Mouse (Mus musculus) lung, postnatal 36 days (tissue): Measurements from ENCODE around the gene Golph3.
"Not testable (repeated sequence)": the region's sequence is repeated elsewhere in the genome, so short reads cannot be mapped to it uniquely, and the experiment has no call there.

ENCODE experiments used
- DNase-seq: peaks from one replicate; pipeline ENCODE4 v3.0.0; 2022; ENCODE audit warnings: mixed read lengths

Gene Golph3

DNA sequence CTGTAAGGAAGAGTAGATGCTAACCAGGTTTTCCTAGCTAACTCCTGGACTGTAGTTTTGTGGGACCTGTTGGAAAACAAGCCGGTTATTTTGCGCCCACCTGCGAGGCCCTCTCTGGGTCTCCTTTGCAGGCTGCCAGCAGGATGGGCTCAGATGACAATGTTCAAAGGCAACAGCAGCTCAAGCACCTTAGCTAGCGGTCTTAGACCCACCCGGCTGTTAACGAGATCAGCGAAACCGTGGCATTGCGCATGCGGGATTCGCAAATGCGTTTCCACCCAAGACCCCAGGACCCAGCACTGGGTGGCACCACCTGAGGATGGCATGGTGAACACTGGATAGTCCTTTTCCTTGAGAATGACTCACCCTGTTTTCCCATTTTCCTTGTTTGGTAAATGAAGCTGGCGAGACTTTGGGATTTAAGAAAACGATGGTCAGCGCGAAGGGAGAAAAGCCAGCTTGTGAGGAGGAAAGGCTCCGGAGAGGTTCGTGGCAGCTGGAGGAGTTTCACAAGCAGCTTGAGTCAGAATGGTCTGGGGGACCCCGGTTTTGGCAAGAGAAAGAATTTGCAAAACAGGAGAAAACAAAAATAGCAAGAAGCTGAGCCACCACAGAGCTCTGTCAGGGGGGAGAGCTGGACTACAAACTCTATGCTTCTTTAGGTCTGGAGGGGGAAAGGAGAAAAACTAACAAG, 39.4 kb downstream of the Golph3 start:
- peak; percentile 33 for DNase-seq

DNA sequence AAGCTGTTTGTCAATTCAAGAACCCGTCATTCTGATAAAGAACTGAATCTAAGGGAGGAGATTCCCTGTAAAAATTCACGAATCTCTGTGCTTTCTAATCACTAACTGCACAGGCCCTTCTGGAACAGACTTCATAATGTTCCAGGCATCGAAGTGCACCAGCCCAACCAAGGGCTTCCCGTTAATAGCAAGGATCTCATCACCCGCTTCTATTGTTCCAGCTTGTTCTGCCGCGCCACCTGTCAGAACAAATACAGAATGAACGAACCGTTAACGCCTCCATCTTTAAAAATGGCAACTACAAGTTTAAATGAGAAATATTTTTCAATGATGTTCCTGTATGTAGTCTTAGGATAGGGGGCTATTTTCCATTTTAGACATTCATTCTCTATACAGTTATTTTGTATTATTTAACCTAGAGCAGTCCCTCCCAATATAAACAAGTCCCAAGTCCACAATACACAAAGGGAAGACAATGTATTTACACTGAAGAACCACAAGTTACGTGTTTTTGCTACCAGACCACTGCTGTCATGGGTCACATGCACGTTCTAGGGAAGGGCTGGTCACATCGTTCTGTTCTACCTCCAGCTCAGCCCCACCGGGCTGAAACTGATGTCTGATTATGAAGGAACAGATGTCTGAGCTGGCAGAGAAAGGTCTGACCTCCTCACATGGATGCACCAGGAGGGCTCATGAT, 40.9 kb downstream of the Golph3 start:
- no peak for DNase-seq

DNA sequence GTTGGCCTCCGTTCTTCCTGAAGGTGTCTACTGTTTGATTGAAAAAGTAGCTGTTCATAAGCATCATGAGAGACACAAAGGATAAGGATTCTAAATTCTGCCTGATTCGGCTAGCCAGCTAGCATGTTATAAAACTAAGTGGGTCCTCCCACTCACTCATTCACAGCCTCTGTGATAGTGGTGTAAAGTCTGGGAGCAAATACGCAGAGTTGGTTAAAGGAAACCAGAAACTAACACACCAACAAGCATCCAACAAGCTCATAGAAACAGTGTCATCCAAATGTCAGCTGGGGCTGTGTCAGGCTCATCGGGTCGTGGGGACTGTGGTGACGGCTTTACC, 41.4 kb downstream of the Golph3 start:
- no peak for DNase-seq

DNA sequence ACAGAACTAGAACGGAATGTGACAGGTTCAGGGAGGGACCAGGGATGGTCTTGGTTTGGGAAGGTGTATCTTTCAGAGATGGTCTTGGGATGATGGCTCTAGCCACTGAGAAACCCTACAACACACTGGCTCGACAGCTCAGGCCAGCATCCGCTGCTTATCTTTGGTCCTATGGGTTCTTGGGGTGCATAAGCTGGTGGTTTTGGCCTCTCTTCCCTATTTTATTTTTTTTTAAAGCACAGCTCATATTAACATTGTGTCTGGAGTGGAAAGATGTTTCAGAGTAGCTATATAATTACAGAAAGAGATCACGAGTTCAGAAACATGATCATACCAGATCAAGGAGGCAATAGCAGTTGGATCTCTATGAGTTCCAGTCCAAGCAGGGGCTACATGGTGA, 42.8 kb downstream of the Golph3 start:
- DNase-seq: no peak

DNA sequence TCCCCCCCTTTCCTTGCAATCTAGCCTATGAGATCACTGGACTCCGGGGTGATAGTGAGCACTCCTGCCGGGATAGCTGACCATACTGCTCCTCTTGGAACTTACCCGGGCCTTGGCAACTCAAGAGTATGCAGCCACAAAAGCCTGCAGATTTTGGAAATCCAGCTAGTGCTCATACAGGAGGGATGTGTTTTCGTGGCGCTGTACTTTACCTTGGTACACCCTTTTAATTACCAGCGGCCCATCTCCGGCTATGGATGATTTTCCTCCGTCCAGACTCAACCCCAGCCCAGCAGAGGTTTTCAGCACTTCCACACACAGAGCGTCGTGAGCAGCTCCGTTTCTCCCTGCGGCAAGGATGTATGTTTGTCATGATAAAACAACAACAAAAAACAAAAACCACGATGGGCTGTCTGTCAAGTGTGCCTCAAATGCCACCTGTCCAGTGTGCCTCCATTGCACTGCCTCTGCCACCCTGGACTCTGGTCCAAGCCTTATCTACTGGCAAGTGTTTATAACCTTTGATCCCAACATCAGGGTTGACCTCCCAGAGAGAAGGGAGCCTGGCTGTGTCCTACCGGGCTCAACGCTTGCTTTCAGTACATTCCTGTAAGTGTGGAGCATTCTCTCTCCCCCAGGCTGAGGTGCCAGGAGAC, 44.3 kb downstream of the Golph3 start:
- DNase-seq: no peak

DNA sequence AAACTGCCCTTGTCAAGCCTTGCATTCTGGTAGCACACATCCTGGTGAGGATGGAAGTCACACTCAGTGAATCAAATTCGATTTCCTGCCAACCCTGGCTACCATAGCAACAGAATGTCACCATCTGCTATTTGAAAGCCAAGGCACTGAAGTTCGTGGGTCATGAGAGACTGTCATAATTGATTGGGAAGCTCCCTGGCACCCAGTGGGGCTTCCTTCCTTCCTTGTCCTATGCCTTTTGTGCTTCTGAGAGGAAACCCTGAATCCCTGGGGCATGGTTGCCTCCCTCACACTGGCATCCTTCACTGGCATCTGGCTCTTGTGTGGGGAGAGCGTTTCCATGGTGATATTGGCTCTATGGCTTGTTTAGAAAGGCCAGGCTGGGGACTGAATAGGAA, 44.8 kb downstream of the Golph3 start:
- DNase-seq: no peak

DNA sequence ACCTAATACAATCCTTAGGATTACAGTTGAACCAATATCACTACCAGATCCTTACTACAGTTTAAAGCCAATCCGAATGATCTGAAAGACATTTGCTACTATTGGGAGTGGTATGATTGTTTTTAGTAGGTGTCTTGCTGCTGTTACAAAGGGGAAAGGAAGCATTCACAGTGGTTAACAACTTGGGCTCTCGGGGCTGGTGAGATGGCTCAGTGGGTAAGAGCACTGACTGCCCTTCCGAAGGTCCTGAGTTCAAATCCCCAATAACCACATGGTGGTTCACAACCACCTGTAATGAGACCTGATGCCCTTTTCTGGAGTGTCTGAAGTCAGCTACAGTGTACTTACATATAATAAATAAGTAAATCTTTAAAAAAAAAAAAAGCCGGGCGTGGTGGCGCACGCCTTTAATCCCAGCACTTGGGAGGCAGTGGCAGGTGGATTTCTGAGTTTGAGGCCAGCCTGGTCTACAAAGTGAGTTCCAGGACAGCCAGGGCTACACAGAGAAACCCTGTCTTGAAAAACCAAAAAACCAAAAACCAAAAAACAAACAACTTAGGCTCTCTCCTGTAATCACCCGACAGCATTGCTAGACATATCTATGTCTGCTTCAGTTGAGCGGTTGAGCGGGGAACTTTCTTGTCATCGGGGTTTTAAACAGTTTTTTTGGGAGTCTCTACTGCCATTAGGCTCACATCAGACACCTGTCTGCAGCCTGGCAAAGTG, 45.5 kb downstream of the Golph3 start:
- not testable (repeated sequence) for DNase-seq

DNA sequence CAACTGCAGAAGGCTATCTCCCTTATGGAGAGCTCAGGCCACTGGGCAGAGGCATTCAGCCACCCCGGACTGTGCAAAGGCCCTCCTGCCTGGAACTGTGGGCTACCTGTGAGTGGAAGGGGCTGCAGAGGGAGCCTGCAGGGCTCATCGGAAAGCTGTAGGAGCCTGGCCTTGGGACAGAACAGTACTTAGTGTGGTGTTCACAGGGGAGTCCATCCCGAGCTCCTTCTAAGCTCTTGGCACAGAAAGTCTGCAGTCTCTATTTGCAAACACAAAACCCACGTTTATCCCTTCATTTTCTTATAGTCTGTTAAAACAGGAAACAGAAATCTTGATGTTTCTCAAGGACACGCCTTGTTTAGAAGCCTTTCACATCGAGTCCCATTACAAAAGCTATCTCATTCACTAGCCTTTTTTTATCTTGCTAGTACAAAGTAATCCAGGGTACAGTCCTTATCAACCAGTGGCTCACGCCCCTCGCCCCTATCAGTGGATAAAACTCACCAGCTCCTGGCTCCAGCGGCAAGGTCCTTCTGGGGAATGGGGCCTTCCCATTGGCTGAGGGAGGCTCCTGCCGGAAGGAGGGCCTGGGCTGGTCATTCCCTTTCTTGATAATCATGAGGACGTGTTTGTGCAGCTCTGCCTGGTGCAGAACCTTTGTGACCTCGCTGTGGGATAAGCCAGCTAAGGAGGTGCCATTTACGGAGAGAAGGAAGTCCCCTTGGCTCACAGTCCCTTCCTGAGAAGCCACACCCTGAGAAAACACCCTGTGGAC, 46.2 kb downstream of the Golph3 start:
- DNase-seq: peak; percentile 50

DNA sequence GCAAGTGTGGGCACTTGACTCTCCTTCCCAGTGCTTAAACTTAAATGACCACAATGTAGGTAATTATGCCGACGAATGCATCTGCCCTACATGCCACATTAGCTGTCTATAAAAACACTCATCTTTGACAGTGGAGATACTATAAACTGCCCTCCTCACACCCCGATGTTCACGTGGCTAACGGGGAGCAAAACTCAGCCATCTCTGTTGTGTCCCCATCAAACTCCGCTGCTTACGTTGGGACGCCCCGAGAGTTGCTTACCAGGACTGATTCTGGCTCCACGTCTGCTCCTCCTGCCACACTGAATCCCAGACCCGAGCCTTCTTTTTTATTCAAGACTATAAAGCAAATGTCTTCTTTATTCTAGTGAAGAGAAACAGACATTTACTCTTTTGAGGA, 47.1 kb downstream of the Golph3 start:
- DNase-seq: no peak

DNA sequence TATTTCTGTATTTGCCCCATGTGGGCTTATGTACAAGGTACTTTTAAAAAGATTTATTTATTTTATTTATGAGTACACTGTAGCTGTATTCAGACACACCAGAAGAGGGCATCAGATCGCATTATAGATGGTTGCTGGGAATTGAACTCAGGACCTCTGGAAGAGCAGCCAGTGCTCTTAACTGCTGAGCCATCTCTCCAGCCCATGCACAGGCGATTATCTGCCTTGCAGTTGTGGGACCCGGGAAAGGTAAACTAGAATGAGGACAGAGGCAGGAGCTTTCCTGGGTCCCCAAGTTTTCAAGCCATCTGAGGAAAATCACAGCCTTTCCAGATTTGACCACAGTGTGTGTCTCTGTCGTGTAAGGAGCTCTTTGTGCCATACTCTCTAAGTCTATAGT, 47.6 kb downstream of the Golph3 start:
- DNase-seq: no peak

DNA sequence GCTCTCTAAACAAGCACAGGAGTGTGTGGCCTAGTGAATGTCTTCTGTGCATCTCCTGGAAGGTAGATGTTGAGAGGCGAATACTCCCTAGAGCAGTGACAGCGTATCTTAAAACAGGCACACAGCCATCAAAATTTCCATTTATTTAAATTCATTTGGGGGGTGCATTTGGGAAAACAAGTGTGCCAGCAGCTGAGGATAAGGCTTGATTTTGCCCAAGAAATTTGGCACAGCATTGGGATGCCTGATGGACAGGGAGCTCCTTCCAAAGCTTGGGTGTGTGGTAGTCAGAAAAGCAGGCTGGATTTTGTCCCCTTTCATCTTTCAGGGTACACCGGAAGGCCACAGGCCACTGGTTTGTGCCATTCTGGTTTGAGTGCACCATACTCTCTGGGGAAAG, 48.8 kb downstream of the Golph3 start:
- no peak for DNase-seq

DNA sequence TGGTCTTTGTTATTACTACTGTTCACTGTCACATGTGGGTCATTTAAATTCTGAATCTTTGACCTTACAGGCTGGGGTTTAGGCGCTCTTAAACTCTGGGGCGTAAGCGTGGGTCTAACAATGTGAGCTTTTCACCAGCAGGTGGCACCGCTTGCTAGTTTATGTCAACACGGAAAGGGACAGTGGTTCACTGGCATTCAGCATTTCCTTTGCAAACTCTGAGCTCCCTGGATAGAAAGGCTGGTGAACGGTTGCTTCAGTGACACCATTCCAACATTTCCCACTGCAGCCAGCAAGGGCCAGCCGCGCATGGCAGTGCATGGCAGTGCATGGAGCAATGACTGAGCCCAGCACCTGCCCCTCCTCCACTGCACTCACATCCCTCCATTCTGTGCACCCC, 49.9 kb downstream of the Golph3 start:
- DNase-seq: peak; percentile 88

DNA sequence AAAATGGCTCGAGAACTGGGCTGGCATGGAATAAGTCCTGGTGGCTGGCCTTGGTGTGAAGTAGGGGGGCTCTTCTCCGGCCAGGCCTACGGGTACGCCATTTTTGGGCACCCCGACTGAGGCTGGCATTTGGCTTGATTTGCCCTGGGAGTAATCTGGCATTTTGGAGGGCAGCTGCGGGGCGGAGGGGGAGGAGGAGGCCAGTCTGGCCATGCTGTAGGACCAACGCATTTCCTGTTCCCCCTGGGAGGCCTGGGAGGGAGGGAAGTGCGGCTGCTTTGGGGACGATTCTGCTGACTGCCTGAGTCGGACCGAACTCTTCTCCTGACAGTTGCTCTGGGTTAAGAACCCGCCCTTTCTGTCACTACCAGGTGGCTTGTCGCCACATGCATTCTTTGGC, 52.2 kb downstream of the Golph3 start:
- no peak for DNase-seq

DNA sequence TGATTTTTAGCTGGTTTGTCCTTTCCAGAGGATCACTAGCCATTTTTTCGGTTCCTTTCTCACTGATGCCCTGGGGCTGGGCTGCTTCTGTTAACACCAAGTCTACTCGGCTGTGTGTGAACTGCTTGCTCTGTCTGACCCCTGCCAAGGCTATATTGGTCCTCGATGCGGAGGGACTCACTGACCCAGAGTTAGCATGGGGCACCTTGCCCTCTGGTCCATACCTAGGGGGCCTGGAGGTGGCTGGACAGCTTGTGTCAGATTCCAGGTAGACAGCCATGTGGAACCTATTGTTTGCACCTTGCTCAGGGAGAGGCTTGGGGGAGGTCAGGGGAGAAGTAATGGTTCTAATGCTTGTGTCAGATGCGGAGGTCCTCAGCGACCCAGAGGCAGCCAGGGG, 52.7 kb downstream of the Golph3 start:
- no peak for DNase-seq

DNA sequence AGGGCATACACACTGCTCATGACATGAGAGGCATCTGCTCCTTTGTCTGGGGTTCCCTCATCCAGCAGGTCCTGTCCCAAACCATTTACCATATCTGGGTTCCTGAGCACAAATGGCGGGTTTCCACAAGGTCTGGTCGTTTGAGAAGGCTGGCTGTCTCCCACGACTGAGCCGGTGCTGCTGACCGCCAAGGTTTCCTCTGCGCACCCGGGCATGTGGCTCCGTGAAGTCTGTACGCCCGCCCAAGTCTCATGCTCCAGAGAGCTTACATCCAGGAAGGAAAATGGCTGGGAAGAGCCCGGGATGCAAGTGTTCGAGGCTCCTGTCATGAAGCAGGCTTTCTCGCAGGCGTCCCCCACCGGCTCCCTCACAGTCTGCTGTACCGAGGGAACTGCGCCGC, 53.7 kb downstream of the Golph3 start:
- no peak for DNase-seq

DNA sequence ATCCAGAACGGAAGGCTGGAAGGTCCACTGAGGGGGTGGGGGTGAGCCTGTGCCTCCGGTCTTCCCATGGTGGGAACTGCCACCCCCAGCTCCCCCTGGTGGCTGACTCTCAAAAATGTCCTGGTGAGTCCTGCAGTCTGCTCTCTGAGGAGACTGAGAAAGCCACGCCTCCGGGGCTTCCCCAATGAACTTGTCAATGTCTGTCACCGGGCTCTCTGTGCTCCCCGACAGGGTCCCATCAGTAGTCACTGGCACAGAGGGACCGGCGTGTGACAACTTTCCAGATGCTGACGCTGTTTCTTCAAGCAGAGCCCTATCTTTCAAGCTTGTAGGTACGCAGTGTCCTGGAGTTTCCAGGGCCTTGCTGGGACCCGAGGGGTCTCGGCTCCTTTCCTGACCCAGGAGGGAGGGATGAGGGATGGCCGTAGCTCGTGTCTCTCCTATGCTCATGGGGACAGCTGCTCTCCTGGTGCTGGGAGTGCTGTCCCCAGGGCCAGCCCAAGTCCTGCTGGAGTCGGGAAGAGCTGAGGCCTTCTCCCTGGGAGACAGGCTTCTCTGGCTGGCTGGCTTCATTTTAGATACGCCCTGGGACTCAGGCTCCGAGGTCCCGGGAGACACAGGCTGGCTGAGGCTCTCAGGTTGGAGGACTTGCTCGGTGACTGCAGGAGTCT, 54.5 kb downstream of the Golph3 start:
- DNase-seq: peak; percentile 93

DNA sequence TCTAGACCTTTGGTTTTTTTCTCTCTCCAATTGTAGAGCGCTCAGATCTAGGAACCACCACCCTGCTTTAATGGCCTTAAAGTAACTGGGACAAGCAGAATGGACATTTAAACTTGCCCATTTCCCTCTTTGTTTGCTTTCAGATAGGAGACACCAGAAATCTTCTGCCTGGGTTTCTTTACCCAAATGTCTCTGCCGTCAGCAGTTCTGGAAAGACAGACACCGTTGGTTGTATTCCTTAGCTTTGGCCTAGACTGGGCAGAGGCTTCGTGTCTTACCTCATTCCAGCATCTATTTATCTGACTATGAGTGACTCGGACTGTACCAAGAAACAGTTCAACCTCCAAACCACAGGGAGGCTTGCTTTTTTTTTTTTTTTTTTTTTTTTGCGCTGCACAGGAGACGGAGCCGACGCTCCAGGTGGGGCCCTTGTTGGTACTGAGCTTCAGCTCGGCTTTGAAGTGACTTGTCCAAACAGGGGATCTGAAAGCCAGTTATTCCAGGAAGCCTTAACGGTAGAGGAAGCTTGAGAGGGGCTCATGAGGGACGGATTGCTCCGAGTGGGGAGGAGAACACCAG, 55.3 kb downstream of the Golph3 start:
- no peak for DNase-seq

DNA sequence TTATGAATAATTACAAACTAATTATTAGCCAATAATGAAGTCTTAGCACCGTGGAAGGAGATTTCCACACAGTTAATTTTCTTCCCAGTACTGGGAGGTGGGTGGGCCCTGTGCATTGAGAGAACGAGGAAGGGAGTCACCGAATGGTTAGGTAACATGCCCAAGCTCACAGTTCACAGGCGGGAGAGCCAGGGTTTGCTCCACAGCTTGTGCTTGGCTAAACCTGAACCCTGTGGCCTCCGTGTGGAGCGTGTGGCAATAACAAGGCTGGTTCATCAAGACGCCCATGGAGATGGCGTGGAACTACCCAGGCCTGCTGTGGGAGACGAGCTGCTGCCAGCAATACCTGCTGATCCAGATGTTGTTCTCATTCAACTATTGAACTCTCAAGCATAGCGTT, 56.5 kb downstream of the Golph3 start:
- peak; percentile 28 for DNase-seq

DNA sequence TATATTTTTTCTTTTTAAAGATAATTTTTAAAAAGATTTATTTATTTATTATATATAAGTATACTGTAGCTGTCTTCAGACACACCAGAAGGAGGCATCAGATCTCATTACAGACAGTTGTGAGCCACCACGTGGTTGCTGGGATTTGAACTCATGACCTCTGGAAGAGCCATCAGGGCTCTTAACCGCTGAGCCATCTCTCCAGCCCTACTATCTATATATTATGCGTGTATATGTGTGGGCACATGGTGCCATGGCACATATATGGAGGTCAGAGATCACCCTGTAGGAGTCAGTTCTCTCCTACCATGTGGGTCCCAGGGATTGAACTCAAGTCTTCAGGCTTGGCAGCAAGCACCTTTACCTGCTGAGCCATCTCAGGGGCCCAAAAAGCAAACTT, 58.8 kb downstream of the Golph3 start:
- DNase-seq: no peak

DNA sequence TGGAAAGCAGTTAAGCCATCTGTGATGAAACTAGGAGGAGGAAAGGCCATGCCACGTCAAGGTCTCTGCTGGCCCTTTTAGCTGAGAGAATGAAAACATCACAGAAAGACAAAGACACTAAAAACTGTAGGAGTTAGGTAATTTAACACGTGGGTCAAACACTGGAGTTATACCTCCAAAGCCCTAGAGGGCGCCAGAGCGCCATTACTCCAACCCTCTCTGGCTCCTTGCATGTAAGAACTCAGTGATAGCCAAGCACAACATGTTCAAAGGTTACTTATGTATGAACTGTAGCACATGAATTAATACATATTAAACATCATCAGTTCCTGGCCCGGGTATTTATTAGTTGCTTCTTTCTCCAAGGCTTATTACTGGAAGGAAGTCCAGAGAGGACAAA, 59.3 kb downstream of the Golph3 start:
- DNase-seq: peak; percentile 72

DNA sequence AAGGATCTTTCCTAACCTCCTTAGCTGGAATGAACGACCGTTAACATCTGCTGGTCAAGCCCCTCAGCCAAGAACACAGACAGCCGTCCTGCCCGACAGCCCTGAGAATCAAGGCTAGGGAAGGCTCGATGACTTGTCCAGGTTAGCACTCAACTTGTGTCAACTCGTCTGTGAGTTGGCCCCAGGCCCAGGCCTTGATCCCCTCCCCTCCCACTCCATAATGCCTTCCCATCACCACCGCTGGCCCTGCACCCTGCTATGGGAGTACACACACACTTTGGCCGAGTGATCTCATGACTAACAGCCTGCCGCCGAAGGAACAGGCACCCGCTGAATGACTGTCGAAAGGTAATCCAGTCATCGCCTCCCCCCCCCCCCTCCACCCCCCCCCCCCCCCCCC, 63.4 kb downstream of the Golph3 start:
- no peak for DNase-seq
